Mouse (Mus musculus): Measurements from ENCODE around the gene Serpinb9b. TPM values are rescaled to one million over a fixed set of nuclear protein-coding genes. Genes with fewer than 3 reads are reported as not detected.

Serpinb9b gene
- total and polyA plus RNA-seq, 3 experiments, result 1.5 to 3.9 TPM; not detected in 1

Other genes starting within 250 kb of the Serpinb9b start
- gene Mylk4, start 243.5 kb upstream of the Serpinb9b start, total RNA-seq (2012; rRNA removed), result not detected in 2 replicates
- gene Mylk4, start 243.5 kb upstream of the Serpinb9b start, polyA plus RNA-seq (2012; ENCODE audit: insufficient read depth in 1 of 2, insufficient read length in 2 of 2, low read depth in 1 of 2, low replicate concordance in 2 of 2, missing spikeins in 1 of 2), result not detected
- gene Wrnip1, start 225.4 kb upstream of the Serpinb9b start, total RNA-seq (2012; rRNA removed), result 50.4 and 50.6 TPM in 2 replicates
- gene Wrnip1, start 225.4 kb upstream of the Serpinb9b start, polyA plus RNA-seq (2012; ENCODE audit: insufficient read depth in 1 of 2, insufficient read length in 2 of 2, low read depth in 1 of 2, low replicate concordance in 2 of 2, missing spikeins in 1 of 2), result 10 to 100 TPM in 1 of 2 experiments, not detected in 1; 38.8 TPM
- 8.3 and 10.4 TPM in 2 replicates for gene D930007J09Rik, start 224.6 kb upstream of the Serpinb9b start, total RNA-seq (2012; rRNA removed)
- gene D930007J09Rik, start 224.6 kb upstream of the Serpinb9b start, polyA plus RNA-seq (2012; ENCODE audit: insufficient read depth in 1 of 2, insufficient read length in 2 of 2, low read depth in 1 of 2, low replicate concordance in 2 of 2, missing spikeins in 1 of 2), result not detected
- gene Serpinb1a, start 176.2 kb upstream of the Serpinb9b start, total RNA-seq (2012; rRNA removed), result 2.7 and 3.6 TPM in 2 replicates
- 1 to 10 TPM in 1 of 2 experiments, not detected in 1; 6.8 TPM for gene Serpinb1a, start 176.2 kb upstream of the Serpinb9b start, polyA plus RNA-seq (2012; ENCODE audit: insufficient read depth in 1 of 2, insufficient read length in 2 of 2, low read depth in 1 of 2, low replicate concordance in 2 of 2, missing spikeins in 1 of 2)
- not detected in 2 replicates for gene Serpinb1c, start 129.2 kb upstream of the Serpinb9b start, total RNA-seq (2012; rRNA removed)
- gene Serpinb1c, start 129.2 kb upstream of the Serpinb9b start, polyA plus RNA-seq (2012; ENCODE audit: insufficient read depth in 1 of 2, insufficient read length in 2 of 2, low read depth in 1 of 2, low replicate concordance in 2 of 2, missing spikeins in 1 of 2), result not detected
- gene Serpinb6b, start 62.2 kb upstream of the Serpinb9b start, total RNA-seq (2012; rRNA removed), result 0.20 and 0.27 TPM in 2 replicates
- gene Serpinb6b, start 62.2 kb upstream of the Serpinb9b start, polyA plus RNA-seq (2012; ENCODE audit: insufficient read depth in 1 of 2, insufficient read length in 2 of 2, low read depth in 1 of 2, low replicate concordance in 2 of 2, missing spikeins in 1 of 2), result 1 to 10 TPM in 1 of 2 experiments, not detected in 1; 1.2 TPM
- gene Serpinb9, start 24.2 kb upstream of the Serpinb9b start, total RNA-seq (2012; rRNA removed), result 1.6 and 2.1 TPM in 2 replicates
- gene Serpinb9, start 24.2 kb upstream of the Serpinb9b start, polyA plus RNA-seq (2012; ENCODE audit: insufficient read depth in 1 of 2, insufficient read length in 2 of 2, low read depth in 1 of 2, low replicate concordance in 2 of 2, missing spikeins in 1 of 2), result 1 to 10 TPM in 1 of 2 experiments, not detected in 1; 2.9 TPM
- gene Serpinb1b, start 51.2 kb downstream of the Serpinb9b start, total RNA-seq (2012; rRNA removed), result not detected in 2 replicates
- gene Serpinb1b, start 51.2 kb downstream of the Serpinb9b start, polyA plus RNA-seq (2012; ENCODE audit: insufficient read depth in 1 of 2, insufficient read length in 2 of 2, low read depth in 1 of 2, low replicate concordance in 2 of 2, missing spikeins in 1 of 2), result not detected
- not detected in 2 replicates for gene Serpinb9c, start 132.3 kb downstream of the Serpinb9b start, total RNA-seq (2012; rRNA removed)
- not detected for gene Serpinb9c, start 132.3 kb downstream of the Serpinb9b start, polyA plus RNA-seq (2012; ENCODE audit: insufficient read depth in 1 of 2, insufficient read length in 2 of 2, low read depth in 1 of 2, low replicate concordance in 2 of 2, missing spikeins in 1 of 2)
- gene Serpinb9d, start 165.5 kb downstream of the Serpinb9b start, total RNA-seq (2012; rRNA removed), result not detected in 2 replicates
- not detected for gene Serpinb9d, start 165.5 kb downstream of the Serpinb9b start, polyA plus RNA-seq (2012; ENCODE audit: insufficient read depth in 1 of 2, insufficient read length in 2 of 2, low read depth in 1 of 2, low replicate concordance in 2 of 2, missing spikeins in 1 of 2)
- gene Serpinb9e, start 222.2 kb downstream of the Serpinb9b start, total RNA-seq (2012; rRNA removed), result not detected in 2 replicates
- gene Serpinb9e, start 222.2 kb downstream of the Serpinb9b start, polyA plus RNA-seq (2012; ENCODE audit: insufficient read depth in 1 of 2, insufficient read length in 2 of 2, low read depth in 1 of 2, low replicate concordance in 2 of 2, missing spikeins in 1 of 2), result not detected

Measured in MEL (cell line).